ENCODE assay signal across 12 mouse cellular contexts in the genomic region with DNA sequence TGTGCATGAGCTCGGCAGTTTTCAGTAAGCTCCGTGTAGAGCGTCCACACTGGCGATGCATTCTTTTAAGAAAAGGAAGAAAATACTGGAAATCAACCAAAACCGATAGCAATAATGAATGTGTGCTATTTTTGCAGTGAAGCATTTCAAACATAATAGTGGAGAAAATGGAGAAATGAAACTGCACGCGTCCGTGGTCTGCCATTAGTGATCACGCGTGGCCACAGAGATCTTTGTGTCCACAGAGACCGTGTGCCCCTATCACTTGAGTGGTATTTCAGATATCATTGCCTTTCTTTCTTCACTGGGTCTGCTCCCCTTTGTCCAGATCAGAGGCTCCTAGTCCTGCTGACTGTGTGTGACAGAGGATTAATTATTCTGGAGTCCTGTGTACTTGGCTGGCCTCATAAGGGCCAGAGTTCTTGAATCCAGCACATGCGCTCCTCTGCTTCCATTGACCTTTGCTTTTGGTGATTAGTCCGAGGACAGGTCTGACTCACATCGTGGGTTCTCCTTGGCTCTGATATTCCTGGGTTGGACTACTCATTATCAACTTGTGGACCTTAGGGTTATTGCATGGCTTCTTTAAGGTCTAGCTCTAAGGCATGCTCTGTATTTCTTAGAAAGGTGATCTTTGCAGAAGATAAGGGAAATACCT. TPM values are rescaled to one million over a fixed set of nuclear protein-coding genes. Genes with fewer than 3 reads are reported as not detected.
DNase-seq lines count a peak whose midpoint lies in the region; ATAC-seq and TF ChIP-seq lines count a peak whose summit lies in the region.
"Had no signal": no experiment of that assay in that cellular context is flagged by ENCODE, and none has a peak within 500 bp of the region (broad histone marks: within the 10 kb centered on the region; RNA-seq: fewer than 3 reads in every experiment).

No protein-coding gene starts in this region.

- no peak overlapping the region for H3K4me2 ChIP-seq in kidney, postnatal 0 days (ENCODE audit: low read length)
- no peak overlapping the region for H3K4me2 ChIP-seq in stomach, postnatal 0 days (replicated peaks; ENCODE audit: low read depth)
- H3K4me2 ChIP-seq in forebrain, embryonic 15.5 days (replicated peaks), result no peak overlapping the region
- no peak overlapping the region for H3K4me2 ChIP-seq in hindbrain, embryonic 11.5 days (replicated peaks; ENCODE audit: low read depth, low read length)
- H3K4me2 ChIP-seq: limb, embryonic 15.5 days had no signal

- TF ChIP-seq CTCF in kidney, postnatal 0 days (IDR thresholded peaks at IDR 0.05; ENCODE audit: low read depth), result no peak
- TF ChIP-seq CTCF in stomach, postnatal 0 days (IDR thresholded peaks at IDR 0.05; ENCODE audit: low read depth), result no peak

- H3K9me3 ChIP-seq in kidney, postnatal 0 days (replicated peaks; ENCODE audit: low read length), result no peaks in the 10 kb centered on the region
- no peaks in the 10 kb centered on the region for H3K9me3 ChIP-seq in stomach, postnatal 0 days (ENCODE audit: control insufficient read depth, low read length)
- no peaks in the 10 kb centered on the region for H3K9me3 ChIP-seq in forebrain, embryonic 15.5 days
- no peaks in the 10 kb centered on the region for H3K9me3 ChIP-seq in hindbrain, embryonic 11.5 days (ENCODE audit: control insufficient read depth, low read length)
- H3K9me3 ChIP-seq: forebrain, embryonic 10.5 days; limb, embryonic 15.5 days had no signal

- H3K4me1 ChIP-seq in brown adipose tissue, adult 24 weeks (ENCODE audit: control insufficient read depth, insufficient read depth, insufficient read length, low read length), result peaks cover 34% of the 10 kb centered on the region
- peaks cover 22% of the 10 kb centered on the region for H3K4me1 ChIP-seq in kidney, postnatal 0 days (replicated peaks; ENCODE audit: insufficient read depth, low read length)
- H3K4me1 ChIP-seq in stomach, postnatal 0 days (replicated peaks; ENCODE audit: control insufficient read depth, insufficient read depth), result peaks cover 17% of the 10 kb centered on the region
- H3K4me1 ChIP-seq in forebrain, embryonic 15.5 days, result peaks cover 36% of the 10 kb centered on the region
- H3K4me1 ChIP-seq in hindbrain, embryonic 11.5 days (replicated peaks; ENCODE audit: control insufficient read depth, insufficient read depth, low read length), result no peaks in the 10 kb centered on the region

- no peak overlapping the region for H3K9ac ChIP-seq in kidney, postnatal 0 days (ENCODE audit: low read depth, low read length)
- no peak overlapping the region for H3K9ac ChIP-seq in stomach, postnatal 0 days (ENCODE audit: low read length)
- H3K9ac ChIP-seq in forebrain, embryonic 15.5 days (replicated peaks), result no peak overlapping the region
- H3K9ac ChIP-seq in hindbrain, embryonic 11.5 days (ENCODE audit: low read depth, low read length), result no peak overlapping the region
- H3K9ac ChIP-seq: limb, embryonic 15.5 days had no signal

- no peaks in the 10 kb centered on the region for H3K36me3 ChIP-seq in kidney, postnatal 0 days (ENCODE audit: insufficient read depth, low read length)
- no peaks in the 10 kb centered on the region for H3K36me3 ChIP-seq in stomach, postnatal 0 days (ENCODE audit: control insufficient read depth, insufficient read depth, low read length)
- no peaks in the 10 kb centered on the region for H3K36me3 ChIP-seq in forebrain, embryonic 15.5 days
- H3K36me3 ChIP-seq in hindbrain, embryonic 11.5 days (ENCODE audit: control insufficient read depth, insufficient read depth, low read length), result no peaks in the 10 kb centered on the region
- H3K36me3 ChIP-seq: forebrain, embryonic 10.5 days had no signal

- TF ChIP-seq EP300 in stomach, postnatal 0 days (optimal IDR thresholded peaks at IDR 0.05), result no peak

- H3K27ac ChIP-seq in brown adipose tissue, adult 24 weeks (replicated peaks; ENCODE audit: low read depth, low read length), result peak overlapping the region; percentile 12
- 0 out of 2 replicates have a peak overlapping the region, but pooled peaks have one; percentile 37 for H3K27ac ChIP-seq in kidney, postnatal 0 days
- no peak overlapping the region for H3K27ac ChIP-seq in stomach, postnatal 0 days (replicated peaks)
- no peak overlapping the region for H3K27ac ChIP-seq in forebrain, embryonic 15.5 days (replicated peaks)
- H3K27ac ChIP-seq in hindbrain, embryonic 11.5 days (ENCODE audit: low read depth, low read length), result no peak overlapping the region
- H3K27ac ChIP-seq: forebrain, embryonic 10.5 days; limb, embryonic 15.5 days had no signal

- peak; percentile 40 for DNase-seq in ovary, adult 18-20 months (ENCODE audit: low spot score)
- DNase-seq in ovary, postnatal 10 days (ENCODE audit: low spot score), result no peak
- no peak for DNase-seq in kidney, postnatal 0 days (ENCODE audit: low spot score)
- no peak for DNase-seq in stomach, postnatal 0 days (ENCODE audit: low spot score)
- DNase-seq in lung, postnatal 25 days (ENCODE audit: low spot score), result no peak
- DNase-seq in hindbrain, embryonic 11.5 days (ENCODE audit: low spot score), result no peak
- DNase-seq: cerebellum, adult 9-11 months; thymus, adult 18-20 months had no signal

- H3K27me3 ChIP-seq in kidney, postnatal 0 days (ENCODE audit: insufficient read depth, low read length), result no peaks in the 10 kb centered on the region
- no peaks in the 10 kb centered on the region for H3K27me3 ChIP-seq in stomach, postnatal 0 days (ENCODE audit: control insufficient read depth, insufficient read depth, low read length)
- H3K27me3 ChIP-seq in forebrain, embryonic 15.5 days, result no peaks in the 10 kb centered on the region
- H3K27me3 ChIP-seq in hindbrain, embryonic 11.5 days (ENCODE audit: control insufficient read depth, insufficient read depth, low read length), result no peaks in the 10 kb centered on the region
- H3K27me3 ChIP-seq: limb, embryonic 15.5 days had no signal

- no peak; the same call in 1 of the 2 replicates for ATAC-seq in kidney, postnatal 0 days (replicated peaks; ENCODE audit: low FRiP score, low read depth)
- peak; percentile 58; the same call in 1 of the 2 replicates for ATAC-seq in stomach, postnatal 0 days (ENCODE audit: low FRiP score, low TSS enrichment)
- no peak for ATAC-seq in forebrain, embryonic 15.5 days (replicated peaks)
- ATAC-seq in hindbrain, embryonic 11.5 days (ENCODE audit: low FRiP score), result no peak

- H3K4me3 ChIP-seq in brown adipose tissue, adult 24 weeks (ENCODE audit: insufficient read depth, low read depth, low read length), result no peak overlapping the region
- H3K4me3 ChIP-seq in kidney, postnatal 0 days (replicated peaks; ENCODE audit: low read depth, low read length), result no peak overlapping the region
- no peak overlapping the region for H3K4me3 ChIP-seq in stomach, postnatal 0 days (ENCODE audit: low read depth, low read length)
- no peak overlapping the region for H3K4me3 ChIP-seq in forebrain, embryonic 15.5 days
- H3K4me3 ChIP-seq in hindbrain, embryonic 11.5 days (ENCODE audit: low read depth, low read length), result no peak overlapping the region
- H3K4me3 ChIP-seq: forebrain, embryonic 10.5 days; limb, embryonic 15.5 days had no signal

- WGBS in kidney, postnatal 0 days, result 85% methylated on average over 14 of the region's 14 CpGs
- 78% methylated on average over 14 of the region's 14 CpGs for WGBS in stomach, postnatal 0 days
- WGBS in forebrain, embryonic 15.5 days, result 89% methylated on average over 14 of the region's 14 CpGs
- WGBS in hindbrain, embryonic 11.5 days, result 92% methylated on average over 14 of the region's 14 CpGs

RNA-seq across cellular contexts. Expression of a gene that starts 56.3 kb away (rescaled TPM):
- 42.1 and 53.4 TPM in 2 replicates for polyA plus RNA-seq in brown adipose tissue, adult 24 weeks (2012; ENCODE audit: insufficient read depth, insufficient read length, missing spikeins)
- 48.6 and 53.2 TPM in 2 replicates for polyA plus RNA-seq in kidney, postnatal 0 days (2015; fragmentation: Nextera tagmentation; extraction: Ambion mirVana)
- polyA plus RNA-seq in stomach, postnatal 0 days (2015; fragmentation: Nextera tagmentation; extraction: Ambion mirVana), result 26.0 and 29.9 TPM in 2 replicates
- 10.6 and 13.3 TPM in 2 replicates for polyA plus RNA-seq in forebrain, embryonic 15.5 days (2015; fragmentation: Nextera tagmentation; extraction: Ambion mirVana)
- polyA plus RNA-seq in hindbrain, embryonic 11.5 days (2014; fragmentation: Nextera tagmentation; extraction: Ambion mirVana), result 21.7 and 25.5 TPM in 2 replicates

Comparison
In these comparisons a context has a peak if more than half of its experiments do, and no peak if none do; other contexts are left out.
1. H3K27ac ChIP-seq: peak in brown adipose tissue, adult 24 weeks (single experiment) and kidney, postnatal 0 days (single experiment); none in stomach, postnatal 0 days (single experiment), forebrain, embryonic 15.5 days (single experiment) and hindbrain, embryonic 11.5 days (single experiment).